Mouse (Mus musculus): ENCODE results near the gene Asl. TPM values are rescaled to one million over a fixed set of nuclear protein-coding genes. Genes with fewer than 3 reads are reported as not detected.
A peak's percentile ranks its signal among the peaks of the same experiment; 100 is the strongest.

The Asl gene
- total and polyA plus RNA-seq, 3 experiments: 15.8 to 26.7 TPM; not detected in 1

- H3K4me3 ChIP-seq (ENCODE audit: control insufficient read depth in 1 of 2, insufficient read depth in 1 of 2, low read depth in 2 of 2, low read length in 2 of 2): no peak overlapping the region
- peaks cover 0 to 4% of the 10 kb centered on the region in 2 experiments; a peak in 1 of 4 replicates for H3K4me1 ChIP-seq (ENCODE audit: control insufficient read depth in 1 of 2, insufficient read depth in 2 of 2, low read length in 2 of 2)
- H3K9ac ChIP-seq (ENCODE audit: control insufficient read depth, low read depth, low read length, poor library complexity, severe bottlenecking): no peak overlapping the region
- H3K36me3 ChIP-seq (ENCODE audit: control insufficient read depth in 1 of 2, insufficient read depth in 2 of 2, low read length in 2 of 2): peaks cover 2 to 6% of the 10 kb centered on the region in 2 experiments; a peak in 3 of 4 replicates
- DNase-seq (ENCODE audit: low read depth, low spot score): no peak
- no peak overlapping the region for H3K27ac ChIP-seq (ENCODE audit: control insufficient read depth, low read depth, low read length)
- H3K27me3 ChIP-seq (ENCODE audit: control insufficient read depth in 1 of 2, insufficient read depth in 2 of 2, low read length in 2 of 2): no peaks in the 10 kb centered on the region
- H3K79me2 ChIP-seq (ENCODE audit: control insufficient read depth, insufficient read depth, low read length, poor library complexity): no peaks in the 10 kb centered on the region
- no peak for TF ChIP-seq MAX (IDR thresholded peaks at IDR 0.05; ENCODE audit: low read length)
- no peak for TF ChIP-seq ZKSCAN1 (IDR thresholded peaks at IDR 0.05; ENCODE audit: low read depth, low read length)
- no peak for TF ChIP-seq POLR2AphosphoS5 (IDR thresholded peaks at IDR 0.05; ENCODE audit: borderline replicate concordance, low read depth, low read length)
- 0 out of 2 replicates have a peak, but pooled peaks have one; percentile 6 for TF ChIP-seq POLR2AphosphoS2 (IDR thresholded peaks at IDR 0.05; ENCODE audit: low read length)
- no peaks in the 10 kb centered on the region for H3K9me3 ChIP-seq (replicated peaks; ENCODE audit: insufficient read depth, low read length)
Observed at GRCm38 (mm10) chr5:129989376-129989775, 39.7 kb downstream of the Asl start.

GRCm38 (mm10) chr5:129980216-129980615 lies 48.8 kb downstream of the Asl start:
- H3K4me1 ChIP-seq (ENCODE audit: control insufficient read depth in 1 of 2, insufficient read depth in 2 of 2, low read length in 2 of 2): peaks cover 6 to 14% of the 10 kb centered on the region in 2 experiments; a peak in 3 of 4 replicates
- no peak overlapping the region for H3K4me3 ChIP-seq (ENCODE audit: control insufficient read depth in 1 of 2, insufficient read depth in 1 of 2, low read depth in 2 of 2, low read length in 2 of 2)
- H3K27me3 ChIP-seq (ENCODE audit: control insufficient read depth in 1 of 2, insufficient read depth in 2 of 2, low read length in 2 of 2): no peaks in the 10 kb centered on the region
- H3K9ac ChIP-seq (ENCODE audit: control insufficient read depth, low read depth, low read length, poor library complexity, severe bottlenecking): no peak overlapping the region
- H3K79me2 ChIP-seq (ENCODE audit: control insufficient read depth, insufficient read depth, low read length, poor library complexity): peaks cover 8% of the 10 kb centered on the region
- peaks cover 7 to 24% of the 10 kb centered on the region in 2 experiments for H3K36me3 ChIP-seq (ENCODE audit: control insufficient read depth in 1 of 2, insufficient read depth in 2 of 2, low read length in 2 of 2)
- DNase-seq (ENCODE audit: low read depth, low spot score): no peak
- H3K9me3 ChIP-seq (replicated peaks; ENCODE audit: insufficient read depth, low read length): no peaks in the 10 kb centered on the region
- TF ChIP-seq MAFK (IDR thresholded peaks at IDR 0.05; ENCODE audit: borderline replicate concordance, low read depth, low read length): no peak
- no peak for TF ChIP-seq ZKSCAN1 (IDR thresholded peaks at IDR 0.05; ENCODE audit: low read depth, low read length)
- TF ChIP-seq MYB (IDR thresholded peaks at IDR 0.05; ENCODE audit: low read depth, low read length): no peak
- TF ChIP-seq NELFE (IDR thresholded peaks at IDR 0.05; ENCODE audit: low read depth, low read length): no peak
- TF ChIP-seq MXI1 (IDR thresholded peaks at IDR 0.05; ENCODE audit: low read depth, low read length): no peak
- no peak for TF ChIP-seq BHLHE40 (IDR thresholded peaks at IDR 0.05; ENCODE audit: borderline replicate concordance, low read depth, low read length)
- no peak for TF ChIP-seq ZNF384 (IDR thresholded peaks at IDR 0.05; ENCODE audit: low read depth, low read length)
- TF ChIP-seq ELF1 (IDR thresholded peaks at IDR 0.05; ENCODE audit: low read depth, low read length): no peak
- TF ChIP-seq ZC3H11A (IDR thresholded peaks at IDR 0.05; ENCODE audit: low read depth, low read length): no peak
- TF ChIP-seq ZMIZ1 (IDR thresholded peaks at IDR 0.05; ENCODE audit: low read depth, low read length): no peak
- TF ChIP-seq USF2 (IDR thresholded peaks at IDR 0.05; ENCODE audit: borderline replicate concordance in 1 of 2, insufficient read depth in 1 of 2, low read depth in 1 of 2, low read length in 2 of 2): no peak
- no peak for TF ChIP-seq POLR2AphosphoS2 (IDR thresholded peaks at IDR 0.05; ENCODE audit: low read length)
- H3K27ac ChIP-seq (ENCODE audit: control insufficient read depth, low read depth, low read length): no peak overlapping the region

GRCm38 (mm10) chr5:129978608-129979007 lies 50.4 kb downstream of the Asl start:
- Histone ChIP-seq H3K79me2 (ENCODE audit: control insufficient read depth, insufficient read depth, low read length, poor library complexity) (peaks cover 8% of the 10 kb centered on the region), H3K9ac (ENCODE audit: control insufficient read depth, low read depth, low read length, poor library complexity, severe bottlenecking) (no peak overlapping the region), H3K27ac (ENCODE audit: control insufficient read depth, low read depth, low read length) (no peak overlapping the region), H3K9me3 (replicated peaks; ENCODE audit: insufficient read depth, low read length) (no peaks in the 10 kb centered on the region), H3K4me1 (ENCODE audit: control insufficient read depth in 1 of 2, insufficient read depth in 2 of 2, low read length in 2 of 2) (peaks cover 20 to 27% of the 10 kb centered on the region in 2 experiments), H3K4me3 (ENCODE audit: control insufficient read depth in 1 of 2, insufficient read depth in 1 of 2, low read depth in 2 of 2, low read length in 2 of 2) (no peak overlapping the region), H3K27me3 (ENCODE audit: control insufficient read depth in 1 of 2, insufficient read depth in 2 of 2, low read length in 2 of 2) (no peaks in the 10 kb centered on the region), H3K36me3 (ENCODE audit: control insufficient read depth in 1 of 2, insufficient read depth in 2 of 2, low read length in 2 of 2) (peaks cover 7 to 39% of the 10 kb centered on the region in 2 experiments)
- TF ChIP-seq BHLHE40 (IDR thresholded peaks at IDR 0.05; ENCODE audit: borderline replicate concordance, low read depth, low read length) (no peak), KAT2A (conservative IDR thresholded peaks at IDR 0.05; ENCODE audit: low read depth, low read length) (no peak), SMC3 (IDR thresholded peaks at IDR 0.05; ENCODE audit: low read depth, low read length) (no peak), JUND (IDR thresholded peaks at IDR 0.05; ENCODE audit: low read depth, low read length) (no peak), CHD2 (IDR thresholded peaks at IDR 0.05; ENCODE audit: low read length) (no peak), EP300 (IDR thresholded peaks at IDR 0.05; ENCODE audit: low read depth in 1 of 2, low read length in 2 of 2) (no peak), GABPA (IDR thresholded peaks at IDR 0.05; ENCODE audit: low read depth, low read length) (no peak), NRF1 (IDR thresholded peaks at IDR 0.05; ENCODE audit: insufficient read depth, low read depth, low read length, poor library complexity, severe bottlenecking) (no peak), NELFE (IDR thresholded peaks at IDR 0.05; ENCODE audit: low read depth, low read length) (no peak), SIN3A (IDR thresholded peaks at IDR 0.05; ENCODE audit: low read length) (no peak), ELF1 (IDR thresholded peaks at IDR 0.05; ENCODE audit: low read depth, low read length) (no peak), ZC3H11A (IDR thresholded peaks at IDR 0.05; ENCODE audit: low read depth, low read length) (no peak), POLR2AphosphoS5 (IDR thresholded peaks at IDR 0.05; ENCODE audit: borderline replicate concordance, low read depth, low read length) (no peak), ZNF384 (IDR thresholded peaks at IDR 0.05; ENCODE audit: low read depth, low read length) (no peak), CHD1 (IDR thresholded peaks at IDR 0.05; ENCODE audit: low read depth, low read length) (no peak), MAZ (IDR thresholded peaks at IDR 0.05; ENCODE audit: low read depth, low read length) (no peak)
- DNase-seq (ENCODE audit: low read depth, low spot score): no peak
